Mouse (Mus musculus): Measurements from ENCODE around the gene Dhcr24. TPM values are rescaled to one million over a fixed set of nuclear protein-coding genes. Genes with fewer than 3 reads are reported as not detected.

The Dhcr24 gene
- polyA plus RNA-seq, 1 experiment from 2014 or later = 29.3 TPM

DNA sequence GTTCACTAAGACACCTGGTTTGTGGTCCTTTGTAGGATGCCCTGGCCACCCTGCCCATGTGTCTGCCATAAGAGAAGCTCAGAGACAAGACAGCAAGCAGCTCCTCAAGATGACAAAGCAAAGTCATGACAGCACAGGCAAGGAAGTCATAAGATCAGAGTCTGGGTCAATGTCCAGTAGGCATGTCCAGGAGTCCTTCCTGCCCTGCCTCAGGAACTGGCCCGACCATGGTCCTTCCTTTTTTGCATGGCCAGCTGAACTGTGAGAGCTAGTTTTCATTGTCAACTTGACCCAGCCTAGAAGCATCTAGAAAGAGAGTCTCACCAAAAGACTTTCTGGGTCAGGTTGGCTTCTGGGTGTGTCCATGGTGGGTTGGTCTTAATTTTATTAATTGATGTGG lies 47.1 kb downstream of the Dhcr24 start:
- Histone ChIP-seq H3K9me3 (ENCODE audit: control insufficient read depth, low read length) (no peaks in the 10 kb centered on the region), H3K4me1 (replicated peaks; ENCODE audit: control insufficient read depth, insufficient read depth, low read length) (0 out of 2 replicates have a peak, but pooled peaks cover 3% of the 10 kb centered on the region), H3K4me2 (ENCODE audit: low read depth, low read length, severe bottlenecking) (no peak overlapping the region), H3K9ac (ENCODE audit: low read length) (no peak overlapping the region), H3K27ac (ENCODE audit: low read depth, low read length) (no peak overlapping the region), H3K27me3 (ENCODE audit: control insufficient read depth, insufficient read depth, low read length) (no peaks in the 10 kb centered on the region), H3K4me3 (ENCODE audit: low read depth, low read length) (no peak overlapping the region), H3K36me3 (ENCODE audit: control insufficient read depth, insufficient read depth, low read length) (no peaks in the 10 kb centered on the region)
- WGBS = 96% methylated on average over 1 of the region's 1 CpGs
- ATAC-seq (replicated peaks; ENCODE audit: low FRiP score) (no peak), DNase-seq (ENCODE audit: low spot score) (no peak)

DNA sequence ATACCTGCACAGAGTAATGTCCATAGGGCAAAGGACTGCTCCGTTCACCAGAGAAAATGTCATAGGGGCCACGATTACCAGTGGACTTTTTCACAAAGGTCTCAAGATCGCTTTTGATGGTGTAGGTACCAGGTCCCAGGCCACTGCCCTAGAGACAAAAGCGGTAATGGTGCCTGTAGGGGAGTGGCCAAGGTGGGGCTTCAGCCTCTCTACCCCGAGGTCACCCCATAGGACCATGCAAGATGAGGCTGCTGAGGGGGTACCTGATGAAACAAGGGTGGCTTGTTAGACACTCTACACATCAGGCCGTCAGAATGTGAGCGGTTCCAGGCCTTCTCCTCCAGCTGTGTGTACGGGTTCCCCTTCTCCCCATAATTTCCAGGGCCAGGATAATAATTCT lies 52.3 kb downstream of the Dhcr24 start:
- WGBS = 83% methylated on average over 8 of the region's 8 CpGs

DNA sequence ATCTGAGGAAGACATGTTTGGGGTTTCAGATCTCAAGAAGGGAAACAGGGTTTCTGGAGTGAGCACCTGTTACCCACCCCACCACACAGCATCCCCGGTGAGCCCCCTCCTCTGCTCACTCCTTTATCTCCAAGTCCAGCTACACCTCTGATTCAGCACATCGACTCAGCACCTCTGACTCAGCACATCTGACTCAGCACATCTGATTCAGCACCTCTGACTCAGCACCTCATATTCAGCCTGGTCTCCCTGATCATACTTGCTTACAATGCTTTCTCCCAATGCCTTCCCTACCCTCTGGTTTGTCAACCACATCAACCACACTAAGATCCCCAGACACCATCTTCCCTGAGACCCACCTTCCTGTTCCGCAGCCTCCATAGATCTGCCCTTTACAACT lies 52.7 kb downstream of the Dhcr24 start:
- no peak overlapping the region for H3K4me3 ChIP-seq (ENCODE audit: low read depth, low read length)
- H3K9ac ChIP-seq (ENCODE audit: low read length) = no peak overlapping the region
- WGBS = 64% methylated on average over 3 of the region's 3 CpGs
- H3K4me1 ChIP-seq (replicated peaks; ENCODE audit: control insufficient read depth, insufficient read depth, low read length) = 0 out of 2 replicates have a peak, but pooled peaks cover 3% of the 10 kb centered on the region
- H3K27me3 ChIP-seq (ENCODE audit: control insufficient read depth, insufficient read depth, low read length) = no peaks in the 10 kb centered on the region
- no peak overlapping the region for H3K4me2 ChIP-seq (ENCODE audit: low read depth, low read length, severe bottlenecking)
- DNase-seq (ENCODE audit: low spot score) = peak; percentile 60
- H3K9me3 ChIP-seq (ENCODE audit: control insufficient read depth, low read length) = no peaks in the 10 kb centered on the region
- ATAC-seq (replicated peaks; ENCODE audit: low FRiP score) = peak; percentile 42; the same call in 1 of the 2 replicates
- H3K27ac ChIP-seq (ENCODE audit: low read depth, low read length) = no peak overlapping the region
- no peaks in the 10 kb centered on the region for H3K36me3 ChIP-seq (ENCODE audit: control insufficient read depth, insufficient read depth, low read length)

More for the DNA sequence above, 52.3 kb downstream of the Dhcr24 start:
- Histone ChIP-seq H3K9ac (ENCODE audit: low read length) (no peak overlapping the region), H3K27ac (ENCODE audit: low read depth, low read length) (no peak overlapping the region), H3K27me3 (ENCODE audit: control insufficient read depth, insufficient read depth, low read length) (no peaks in the 10 kb centered on the region), H3K4me3 (ENCODE audit: low read depth, low read length) (no peak overlapping the region), H3K36me3 (ENCODE audit: control insufficient read depth, insufficient read depth, low read length) (no peaks in the 10 kb centered on the region), H3K9me3 (ENCODE audit: control insufficient read depth, low read length) (no peaks in the 10 kb centered on the region), H3K4me1 (replicated peaks; ENCODE audit: control insufficient read depth, insufficient read depth, low read length) (0 out of 2 replicates have a peak, but pooled peaks cover 3% of the 10 kb centered on the region), H3K4me2 (ENCODE audit: low read depth, low read length, severe bottlenecking) (no peak overlapping the region)
- DNase-seq (ENCODE audit: low spot score) = no peak
- no peak for ATAC-seq (replicated peaks; ENCODE audit: low FRiP score)

DNA sequence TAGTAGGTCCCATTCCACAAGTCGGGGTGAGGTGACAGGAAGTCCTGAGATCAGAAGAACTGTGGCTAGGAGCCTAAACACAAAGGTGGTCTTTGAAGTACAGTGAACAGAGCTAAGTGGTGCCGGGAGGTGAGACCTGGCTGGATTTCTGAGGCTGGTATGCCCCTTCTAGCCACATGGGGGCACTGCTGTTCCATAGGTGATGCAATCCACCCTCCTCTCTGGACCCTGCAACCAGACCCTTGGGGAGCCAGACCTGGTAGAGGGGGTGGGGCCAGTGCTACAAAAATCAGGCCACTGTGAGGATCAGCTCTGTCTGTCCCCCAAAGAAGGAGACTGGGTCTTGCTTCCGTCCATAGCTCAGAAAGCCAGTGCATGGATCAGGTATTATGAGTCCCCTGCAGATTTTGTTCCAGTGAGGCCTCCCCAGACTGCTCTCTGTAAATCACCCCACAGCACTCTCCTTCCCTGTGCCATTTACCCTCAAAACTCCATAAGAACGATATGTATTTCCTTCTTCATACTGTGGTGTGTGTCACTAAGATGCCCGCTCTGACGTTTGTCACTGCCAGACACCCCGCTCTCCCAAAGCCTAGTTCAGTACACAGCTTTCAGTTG lies 53.5 kb downstream of the Dhcr24 start:
- Histone ChIP-seq H3K4me2 (ENCODE audit: low read depth, low read length, severe bottlenecking) (no peak overlapping the region), H3K9ac (ENCODE audit: low read length) (no peak overlapping the region), H3K27ac (ENCODE audit: low read depth, low read length) (no peak overlapping the region), H3K9me3 (ENCODE audit: control insufficient read depth, low read length) (no peaks in the 10 kb centered on the region), H3K27me3 (ENCODE audit: control insufficient read depth, insufficient read depth, low read length) (no peaks in the 10 kb centered on the region), H3K36me3 (ENCODE audit: control insufficient read depth, insufficient read depth, low read length) (no peaks in the 10 kb centered on the region), H3K4me3 (ENCODE audit: low read depth, low read length) (no peak overlapping the region), H3K4me1 (replicated peaks; ENCODE audit: control insufficient read depth, insufficient read depth, low read length) (0 out of 2 replicates have a peak, but pooled peaks cover 3% of the 10 kb centered on the region)
- WGBS = 41% methylated on average over 7 of the region's 7 CpGs
- ATAC-seq (replicated peaks; ENCODE audit: low FRiP score) (peak; percentile 78), DNase-seq (ENCODE audit: low spot score) (peak; percentile 84)

DNA sequence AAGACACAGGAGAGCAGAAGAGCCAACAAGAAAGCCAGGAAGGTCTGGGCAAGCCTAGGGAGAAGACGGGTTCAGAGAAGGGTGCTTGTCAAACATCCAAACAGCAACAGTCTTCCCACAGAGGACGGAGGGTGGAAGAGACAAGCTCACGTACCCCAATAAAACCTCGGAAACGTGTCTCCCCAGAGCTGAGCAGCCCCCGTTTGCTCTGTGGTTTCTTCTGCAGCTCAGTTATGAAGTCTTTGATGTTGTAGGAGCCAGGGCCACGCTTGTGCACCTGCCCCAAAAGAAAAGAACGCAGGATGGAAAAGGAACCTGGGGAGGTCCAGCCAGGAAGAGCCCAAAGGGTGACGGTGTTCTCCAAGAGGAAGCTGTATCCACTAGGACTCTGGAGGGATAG lies 54.0 kb downstream of the Dhcr24 start:
- Histone ChIP-seq H3K36me3 (ENCODE audit: control insufficient read depth, insufficient read depth, low read length) (no peaks in the 10 kb centered on the region), H3K27me3 (ENCODE audit: control insufficient read depth, insufficient read depth, low read length) (no peaks in the 10 kb centered on the region), H3K4me2 (ENCODE audit: low read depth, low read length, severe bottlenecking) (no peak overlapping the region), H3K4me3 (ENCODE audit: low read depth, low read length) (no peak overlapping the region), H3K9me3 (ENCODE audit: control insufficient read depth, low read length) (no peaks in the 10 kb centered on the region), H3K27ac (ENCODE audit: low read depth, low read length) (no peak overlapping the region), H3K4me1 (replicated peaks; ENCODE audit: control insufficient read depth, insufficient read depth, low read length) (0 out of 2 replicates have a peak, but pooled peaks cover 3% of the 10 kb centered on the region), H3K9ac (ENCODE audit: low read length) (no peak overlapping the region)
- DNase-seq (ENCODE audit: low spot score) (no peak), ATAC-seq (replicated peaks; ENCODE audit: low FRiP score) (no peak)
- WGBS = 88% methylated on average over 9 of the region's 9 CpGs

DNA sequence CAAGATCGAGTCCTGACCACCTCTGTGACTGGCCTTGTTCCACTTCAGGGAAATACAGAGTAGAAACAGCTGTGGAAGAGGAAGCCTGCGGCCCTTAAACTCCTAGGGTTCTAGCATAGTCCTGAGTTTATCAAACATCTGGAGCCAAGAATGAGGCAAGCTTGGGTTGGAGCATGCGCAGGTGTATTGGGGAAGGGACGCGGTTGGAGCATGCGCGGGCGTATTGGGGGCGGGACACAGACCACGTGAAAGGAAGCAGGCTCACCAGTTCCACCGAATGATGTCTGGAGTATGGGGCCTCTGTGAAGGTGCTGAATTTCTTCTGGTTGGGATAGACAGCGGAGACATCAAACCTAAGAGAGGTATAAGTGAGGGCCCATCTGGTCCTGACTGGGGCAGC lies 54.8 kb downstream of the Dhcr24 start:
- DNase-seq (ENCODE audit: low spot score) (no peak), ATAC-seq (replicated peaks; ENCODE audit: low FRiP score) (no peak)
- Histone ChIP-seq H3K4me3 (ENCODE audit: low read depth, low read length) (no peak overlapping the region), H3K4me2 (ENCODE audit: low read depth, low read length, severe bottlenecking) (no peak overlapping the region), H3K9me3 (ENCODE audit: control insufficient read depth, low read length) (no peaks in the 10 kb centered on the region), H3K27ac (ENCODE audit: low read depth, low read length) (no peak overlapping the region), H3K4me1 (replicated peaks; ENCODE audit: control insufficient read depth, insufficient read depth, low read length) (0 out of 2 replicates have a peak, but pooled peaks cover 3% of the 10 kb centered on the region), H3K36me3 (ENCODE audit: control insufficient read depth, insufficient read depth, low read length) (no peaks in the 10 kb centered on the region), H3K9ac (ENCODE audit: low read length) (no peak overlapping the region), H3K27me3 (ENCODE audit: control insufficient read depth, insufficient read depth, low read length) (no peaks in the 10 kb centered on the region)
- 80% methylated on average over 12 of the region's 12 CpGs for WGBS

DNA sequence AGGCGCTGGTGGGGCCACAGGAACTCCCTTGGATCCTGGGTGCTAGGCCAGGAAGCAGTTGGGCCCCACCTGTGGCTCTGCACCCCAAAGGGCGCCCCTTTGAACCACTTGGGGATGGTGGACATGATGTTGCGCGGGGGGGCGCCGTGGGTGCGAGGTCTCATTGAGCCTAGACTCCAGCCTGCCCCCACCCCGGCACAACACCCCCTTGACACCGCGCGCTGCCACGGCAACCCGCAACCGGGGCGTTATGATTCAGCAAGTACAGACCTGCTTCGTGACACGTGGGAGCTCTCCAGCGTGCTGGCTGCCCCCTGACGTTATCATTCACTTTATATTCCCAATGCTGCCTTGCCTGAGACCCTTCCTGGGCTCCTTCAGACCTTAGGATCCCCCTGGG lies 56.2 kb downstream of the Dhcr24 start, which contains the start of gene Lexm:
Gene Lexm, minus strand, starts transcription at position 186 of the 400 bp plus-strand sequence.
- H3K4me3 ChIP-seq (ENCODE audit: low read depth, low read length) = peak within 1 kb of the TSS; percentile 11; the same call in 1 of the 2 replicates
- no peaks in the 10 kb centered on the region for H3K9me3 ChIP-seq (ENCODE audit: control insufficient read depth, low read length)
- WGBS = under 1% methylated on average over 19 of the region's 19 CpGs

DNA sequence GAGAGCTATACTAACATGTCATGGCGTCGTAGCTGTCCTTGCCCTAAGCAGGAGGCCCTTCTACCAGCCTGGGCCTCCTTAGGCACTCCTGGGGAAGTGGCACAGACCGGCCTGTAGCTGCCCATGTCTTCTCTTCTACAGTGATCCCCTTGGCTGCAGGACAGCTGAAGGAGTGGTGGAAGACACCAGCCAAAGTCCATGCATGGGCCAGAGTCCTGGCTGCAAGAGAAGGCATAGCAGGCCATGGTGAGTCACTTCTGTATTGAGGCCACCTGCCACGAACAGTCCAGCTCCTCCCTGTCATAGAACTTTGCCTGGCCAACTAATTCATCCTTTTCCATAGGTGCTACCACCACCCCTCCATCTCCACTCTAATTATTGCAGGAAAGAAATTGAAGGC lies 58.1 kb downstream of the Dhcr24 start:
- H3K27me3 ChIP-seq (ENCODE audit: control insufficient read depth, insufficient read depth, low read length) = peaks cover 24% of the 10 kb centered on the region

More for the DNA sequence above, 56.2 kb downstream of the Dhcr24 start, which contains the start of gene Lexm:
- Histone ChIP-seq H3K9ac (ENCODE audit: low read length) (peak within 1 kb of the TSS; percentile 7; the same call in 1 of the 2 replicates), H3K4me2 (ENCODE audit: low read depth, low read length, severe bottlenecking) (peak within 1 kb of the TSS; percentile 51), H3K36me3 (ENCODE audit: control insufficient read depth, insufficient read depth, low read length) (no peaks in the 10 kb centered on the region), H3K4me1 (replicated peaks; ENCODE audit: control insufficient read depth, insufficient read depth, low read length) (0 out of 2 replicates have a peak, but pooled peaks cover 3% of the 10 kb centered on the region), H3K27me3 (ENCODE audit: control insufficient read depth, insufficient read depth, low read length) (peaks cover 7% of the 10 kb centered on the region), H3K27ac (ENCODE audit: low read depth, low read length) (no peak within 1 kb of the TSS)
- DNase-seq (ENCODE audit: low spot score) (peak; percentile 62), ATAC-seq (replicated peaks; ENCODE audit: low FRiP score) (no peak)

DNA sequence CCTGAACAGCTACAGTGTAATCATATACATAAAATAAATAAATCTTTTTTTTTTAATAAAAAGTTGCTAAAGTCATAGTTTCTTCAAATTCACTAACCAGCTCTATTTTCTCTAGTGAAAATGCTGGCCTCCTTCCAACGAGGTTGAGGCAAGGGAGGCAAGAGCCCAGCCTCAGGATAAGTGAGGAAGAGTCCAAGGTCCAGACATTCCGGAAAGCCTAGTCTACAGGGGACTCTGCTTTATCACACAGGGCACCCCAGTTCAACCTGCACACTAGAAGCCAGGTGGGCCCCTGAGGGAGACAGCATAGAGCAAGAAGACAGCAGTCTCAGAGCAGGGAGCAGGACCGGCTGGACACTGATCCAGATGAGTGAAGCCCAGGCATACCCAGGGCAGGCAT lies 60.6 kb downstream of the Dhcr24 start:
- Histone ChIP-seq H3K4me2 (ENCODE audit: low read depth, low read length, severe bottlenecking) (no peak overlapping the region), H3K9me3 (ENCODE audit: control insufficient read depth, low read length) (no peaks in the 10 kb centered on the region), H3K9ac (ENCODE audit: low read length) (no peak overlapping the region), H3K4me3 (ENCODE audit: low read depth, low read length) (no peak overlapping the region), H3K27me3 (ENCODE audit: control insufficient read depth, insufficient read depth, low read length) (peaks cover 24% of the 10 kb centered on the region), H3K4me1 (replicated peaks; ENCODE audit: control insufficient read depth, insufficient read depth, low read length) (0 out of 2 replicates have a peak, but pooled peaks cover 3% of the 10 kb centered on the region), H3K27ac (ENCODE audit: low read depth, low read length) (no peak overlapping the region), H3K36me3 (ENCODE audit: control insufficient read depth, insufficient read depth, low read length) (no peaks in the 10 kb centered on the region)
- DNase-seq (ENCODE audit: low spot score) (no peak), ATAC-seq (replicated peaks; ENCODE audit: low FRiP score) (no peak)
- 72% methylated on average over 3 of the region's 3 CpGs for WGBS

More for the DNA sequence above, 58.1 kb downstream of the Dhcr24 start:
- H3K4me2 ChIP-seq (ENCODE audit: low read depth, low read length, severe bottlenecking) = no peak overlapping the region
- H3K4me3 ChIP-seq (ENCODE audit: low read depth, low read length) = no peak overlapping the region
- H3K9ac ChIP-seq (ENCODE audit: low read length) = no peak overlapping the region
- no peak for DNase-seq (ENCODE audit: low spot score)
- ATAC-seq (replicated peaks; ENCODE audit: low FRiP score) = no peak
- H3K36me3 ChIP-seq (ENCODE audit: control insufficient read depth, insufficient read depth, low read length) = no peaks in the 10 kb centered on the region
- no peak overlapping the region for H3K27ac ChIP-seq (ENCODE audit: low read depth, low read length)
- WGBS = 82% methylated on average over 4 of the region's 4 CpGs
- H3K4me1 ChIP-seq (replicated peaks; ENCODE audit: control insufficient read depth, insufficient read depth, low read length) = 0 out of 2 replicates have a peak, but pooled peaks cover 3% of the 10 kb centered on the region
- no peaks in the 10 kb centered on the region for H3K9me3 ChIP-seq (ENCODE audit: control insufficient read depth, low read length)
